Mouse (Mus musculus) limb, embryonic 15.5 days (tissue): ENCODE results near the gene Col26a1. TPM values are rescaled to one million over a fixed set of nuclear protein-coding genes. Genes with fewer than 3 reads are reported as not detected.

Experiments used
- ATAC-seq: fragments of 200-750 bp; cut with Nextera tagmentation; 2 replicates; pipeline ENCODE4 v1.8.0; 2017; ENCODE audit warnings: low read depth, moderate TSS enrichment; ENCODE audit not compliant: insufficient number of reproducible peaks, low FRiP score, low TSS enrichment
- H3K27ac ChIP-seq: fragments of 300-500 bp; sonication (generic); 2 replicates; pipeline ENCODE4 v1.5.1; 2015; ENCODE audit warnings: moderate library complexity, mild to moderate bottlenecking, inconsistent platforms
- H3K27me3 ChIP-seq: fragments of 300-500 bp; sonication (generic); 2 replicates; pipeline ENCODE4 v1.6.1; 2015; ENCODE audit warnings: inconsistent platforms
- H3K36me3 ChIP-seq: fragments of 300-500 bp; sonication (generic); 2 replicates; pipeline ENCODE4 v1.6.1; 2015; ENCODE audit warnings: inconsistent platforms
- H3K4me1 ChIP-seq: fragments of 300-500 bp; sonication (generic); 2 replicates; pipeline ENCODE4 v1.6.1; 2015; ENCODE audit warnings: inconsistent platforms
- H3K4me2 ChIP-seq: fragments of 300-500 bp; sonication (generic); 2 replicates; pipeline ENCODE4 v1.6.1; 2015; ENCODE audit warnings: mild to moderate bottlenecking, inconsistent platforms
- H3K4me3 ChIP-seq: fragments of 300-500 bp; sonication (generic); 2 replicates; pipeline ENCODE4 v1.5.1; 2015; ENCODE audit warnings: mild to moderate bottlenecking, inconsistent platforms
- H3K9ac ChIP-seq: fragments of 300-500 bp; sonication (generic); 2 replicates; pipeline ENCODE4 v1.6.1; 2015; ENCODE audit warnings: inconsistent platforms
- H3K9me3 ChIP-seq: fragments of 300-500 bp; sonication (generic); 2 replicates; pipeline ENCODE4 v1.6.1; 2016; ENCODE audit warnings: inconsistent platforms
- WGBS: fragments of 180-500 bp; shearing (Covaris S2); methylation state at CpG from one replicate; pipeline ENCODE4 v1.1.7; 2015; 5-methylcytosine and 5-hydroxymethylcytosine counted together
- polyA plus RNA-seq: library from polyadenylated mRNA; unstranded; fragments of >200 nt; fragmentation: Nextera tagmentation; extraction: Ambion mirVana; gene quantifications from 2 replicates; pipeline ENCODE4 v1.2.1, GENCODE M21; 2015

Gene Col26a1
- polyA plus RNA-seq, 1 experiment from 2014 or later = 115 TPM

GRCm38 (mm10) chr5:136696516-136696915, 186.5 kb downstream of the Col26a1 start:
- Histone ChIP-seq H3K36me3 (no peaks in the 10 kb centered on the region), H3K9ac (no peak overlapping the region), H3K9me3 (no peaks in the 10 kb centered on the region), H3K27me3 (peaks cover 2% of the 10 kb centered on the region; the same call in 1 of the 2 replicates), H3K4me3 (no peak overlapping the region), H3K4me1 (0 out of 2 replicates have a peak, but pooled peaks cover 2% of the 10 kb centered on the region), H3K27ac (no peak overlapping the region), H3K4me2 (no peak overlapping the region)
- ATAC-seq = no peak
- WGBS = 56% methylated on average over 5 of the region's 5 CpGs

- no peak overlapping the region for H3K4me3 ChIP-seq
- no peak overlapping the region for H3K27ac ChIP-seq
- 0 out of 2 replicates have a peak, but pooled peaks cover 2% of the 10 kb centered on the region for H3K4me1 ChIP-seq
- no peak overlapping the region for H3K4me2 ChIP-seq
- H3K9ac ChIP-seq = no peak overlapping the region
- H3K36me3 ChIP-seq = no peaks in the 10 kb centered on the region
- 60% methylated on average over 6 of the region's 6 CpGs for WGBS
- peaks cover 2% of the 10 kb centered on the region; the same call in 1 of the 2 replicates for H3K27me3 ChIP-seq
- no peaks in the 10 kb centered on the region for H3K9me3 ChIP-seq
- ATAC-seq = no peak
Measured at GRCm38 (mm10) chr5:136694976-136695375, 188.0 kb downstream of the Col26a1 start.

GRCm38 (mm10) chr5:136693418-136693817, 189.6 kb downstream of the Col26a1 start:
- WGBS = 78% methylated on average over 7 of the region's 7 CpGs
- H3K9me3 ChIP-seq = no peaks in the 10 kb centered on the region
- no peaks in the 10 kb centered on the region for H3K36me3 ChIP-seq
- no peak for ATAC-seq
- H3K4me1 ChIP-seq = 0 out of 2 replicates have a peak, but pooled peaks cover 2% of the 10 kb centered on the region
- H3K27ac ChIP-seq = no peak overlapping the region
- peaks cover 2% of the 10 kb centered on the region; the same call in 1 of the 2 replicates for H3K27me3 ChIP-seq
- H3K4me3 ChIP-seq = no peak overlapping the region
- no peak overlapping the region for H3K4me2 ChIP-seq
- no peak overlapping the region for H3K9ac ChIP-seq

GRCm38 (mm10) chr5:136692784-136693183, 190.2 kb downstream of the Col26a1 start, which contains the start of gene Myl10:
TSS of gene Myl10 (plus strand) at chr5:136693146.
- Histone ChIP-seq H3K27ac (no peak within 1 kb of the TSS), H3K9ac (no peak within 1 kb of the TSS), H3K4me1 (0 out of 2 replicates have a peak, but pooled peaks cover 2% of the 10 kb centered on the region), H3K36me3 (no peaks in the 10 kb centered on the region), H3K27me3 (peaks cover 2% of the 10 kb centered on the region; the same call in 1 of the 2 replicates), H3K4me2 (no peak within 1 kb of the TSS), H3K9me3 (no peaks in the 10 kb centered on the region), H3K4me3 (no peak within 1 kb of the TSS)
- no peak for ATAC-seq
- WGBS = 90% methylated on average over 4 of the region's 4 CpGs

Other genes starting within 250 kb of the Col26a1 start
- gene Myl10, start 190.1 kb downstream of the Col26a1 start, polyA plus RNA-seq = 0.52 TPM in 1 of 2 replicates, not detected in the other
- 56.2 and 60.5 TPM in 2 replicates for gene Ift22, start 24.9 kb upstream of the Col26a1 start, polyA plus RNA-seq
- 228 and 240 TPM in 2 replicates for gene Fis1, start 70.1 kb upstream of the Col26a1 start, polyA plus RNA-seq
- gene Cldn15, start 83.4 kb upstream of the Col26a1 start, polyA plus RNA-seq = 0.15 and 1.0 TPM in 2 replicates
- gene Plod3, start 103.8 kb upstream of the Col26a1 start, polyA plus RNA-seq = 61.4 and 73.5 TPM in 2 replicates
- gene Znhit1, start 104.8 kb upstream of the Col26a1 start, polyA plus RNA-seq = 96.7 and 106 TPM in 2 replicates
- gene Vgf, start 143.2 kb upstream of the Col26a1 start, polyA plus RNA-seq = 0.06 and 0.09 TPM in 2 replicates
- gene Ap1s1, start 162.9 kb upstream of the Col26a1 start, polyA plus RNA-seq = 161 and 178 TPM in 2 replicates
- 0.52 and 0.65 TPM in 2 replicates for gene Serpine1, start 189.1 kb upstream of the Col26a1 start, polyA plus RNA-seq
- gene Trim56, start 233.0 kb upstream of the Col26a1 start, polyA plus RNA-seq = 7.6 and 8.8 TPM in 2 replicates